Mouse (Mus musculus) liver, embryonic 11.5 days (tissue): ENCODE data around the gene Sh3bp1. TPM values are rescaled to one million over a fixed set of nuclear protein-coding genes. Genes with fewer than 3 reads are reported as not detected.

Source experiments
- ATAC-seq: fragments of 200-750 bp; cut with Nextera tagmentation; replicated peaks from 2 replicates; pipeline ENCODE4 v1.8.0; 2017; ENCODE audit warnings: moderate number of reproducible peaks, mild to moderate bottlenecking, moderate TSS enrichment, moderate library complexity; ENCODE audit not compliant: low FRiP score
- DNase-seq: peaks from one replicate; pipeline ENCODE4 v3.0.0-alpha.2; 2017; ENCODE audit warnings: low spot score
- H3K27ac ChIP-seq: fragments of 300-500 bp; sonication (generic); 2 replicates; pipeline ENCODE4 v1.5.1; 2014; ENCODE audit warnings: mild to moderate bottlenecking, low read depth, low read length, control low read depth
- H3K27me3 ChIP-seq: fragments of 300-500 bp; sonication (generic); replicated peaks from 2 replicates; pipeline ENCODE4 v1.6.1; 2014; ENCODE audit warnings: low read length, mixed read lengths; ENCODE audit not compliant: control insufficient read depth, insufficient read depth
- H3K36me3 ChIP-seq: fragments of 300-500 bp; sonication (generic); 2 replicates; pipeline ENCODE4 v1.6.1; 2014; ENCODE audit warnings: mild to moderate bottlenecking, low read length, moderate library complexity, mixed read lengths; ENCODE audit not compliant: control insufficient read depth, insufficient read depth
- H3K4me1 ChIP-seq: fragments of 300-500 bp; sonication (generic); replicated peaks from 2 replicates; pipeline ENCODE4 v1.6.1; 2014; ENCODE audit warnings: low read length, mixed read lengths; ENCODE audit not compliant: control insufficient read depth, insufficient read depth
- H3K4me2 ChIP-seq: fragments of 300-500 bp; sonication (generic); 2 replicates; pipeline ENCODE4 v1.6.1; 2014; ENCODE audit warnings: mild to moderate bottlenecking, control low read depth, moderate library complexity
- H3K4me3 ChIP-seq: fragments of 300-500 bp; sonication (generic); 2 replicates; pipeline ENCODE4 v1.5.1; 2014; ENCODE audit warnings: low read depth, low read length, control low read depth
- H3K9ac ChIP-seq: fragments of 300-500 bp; sonication (generic); 2 replicates; pipeline ENCODE4 v1.6.1; 2014; ENCODE audit warnings: low read depth, low read length, control low read depth
- H3K9me3 ChIP-seq: fragments of 300-500 bp; sonication (generic); 2 replicates; pipeline ENCODE4 v1.6.1; 2016; ENCODE audit warnings: low read length, inconsistent platforms, mixed read lengths; ENCODE audit not compliant: control insufficient read depth
- WGBS: fragments of 180-500 bp; shearing (Covaris S2); extraction: QIAGEN DNeasy Blood & Tissue Kit; methylation state at CpG from one replicate; pipeline ENCODE4 v1.1.7; 2014; 5-methylcytosine and 5-hydroxymethylcytosine counted together
- polyA plus RNA-seq: library from polyadenylated mRNA; unstranded; fragments of >200 nt; fragmentation: Nextera tagmentation; extraction: Ambion mirVana; gene quantifications from 2 replicates; pipeline ENCODE4 v1.2.1, GENCODE M21; 2014

Sh3bp1 gene
- 69.4 and 70.3 TPM in 2 replicates for polyA plus RNA-seq

- Histone ChIP-seq H3K4me2 (peak within 1 kb of the TSS; percentile 96), H3K27ac (peak within 1 kb of the TSS; percentile 94), H3K4me3 (peak within 1 kb of the TSS; percentile 65), H3K36me3 (peaks cover 16% of the 10 kb centered on the region), H3K4me1 (peaks cover 56% of the 10 kb centered on the region), H3K9me3 (no peaks in the 10 kb centered on the region), H3K9ac (peak within 1 kb of the TSS; percentile 83), H3K27me3 (no peaks in the 10 kb centered on the region)
- peak; percentile 67 for ATAC-seq
- DNase-seq: peak; percentile 87
- under 1% methylated on average over 47 of the region's 47 CpGs for WGBS
Measured at GRCm38 (mm10) chr15:78899740-78900584, at the start of gene Sh3bp1. Gene Sh3bp1, plus strand, starts transcription at chr15:78899768.

DNA sequence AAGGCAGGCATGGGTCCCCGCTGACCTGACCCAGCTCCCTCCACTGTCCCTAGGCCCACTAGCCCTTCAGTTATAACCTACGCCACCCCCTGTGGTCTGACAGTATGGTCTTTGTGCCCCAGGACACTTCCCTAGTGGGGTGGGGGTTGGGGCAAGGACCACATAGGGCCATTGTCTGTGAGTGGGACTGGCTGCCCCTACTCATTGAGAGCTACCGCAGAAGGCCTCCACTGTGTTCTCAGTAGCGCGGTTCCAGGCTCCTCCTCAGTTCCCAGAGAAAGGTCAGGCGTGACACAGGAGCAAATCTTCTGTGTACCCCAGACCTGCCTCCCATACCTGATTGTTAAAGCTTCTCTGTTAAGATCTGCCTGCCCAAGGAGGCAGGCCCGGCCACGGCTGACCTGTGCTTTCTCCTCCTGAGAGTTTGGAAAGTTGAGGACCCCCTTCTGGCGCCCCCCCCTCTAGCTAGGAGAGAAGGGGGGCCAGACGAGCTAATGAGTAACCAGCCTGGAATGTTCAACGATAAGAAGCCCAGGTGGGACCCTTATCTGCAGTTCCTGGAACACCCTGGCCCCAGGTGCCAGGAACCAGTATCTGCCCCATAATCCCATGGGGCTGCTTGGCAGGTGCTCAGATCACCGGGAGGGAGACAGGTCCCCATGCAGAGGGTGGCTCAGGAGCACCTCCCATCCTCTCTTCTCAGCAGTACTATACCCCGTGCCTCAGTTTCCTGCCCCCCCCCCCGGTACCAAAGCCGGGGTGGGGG, 49.3 kb upstream of the Sh3bp1 start:
- no peaks in the 10 kb centered on the region for H3K9me3 ChIP-seq
- H3K4me3 ChIP-seq: no peak overlapping the region
- H3K36me3 ChIP-seq: no peaks in the 10 kb centered on the region; the same call in none of the 2 replicates
- peaks cover 21% of the 10 kb centered on the region for H3K4me1 ChIP-seq
- H3K4me2 ChIP-seq: no peak overlapping the region
- 66% methylated on average over 14 of the region's 15 CpGs for WGBS
- no peak overlapping the region for H3K9ac ChIP-seq
- H3K27ac ChIP-seq: no peak overlapping the region
- no peaks in the 10 kb centered on the region for H3K27me3 ChIP-seq
- no peak for ATAC-seq
- no peak for DNase-seq

- H3K27ac ChIP-seq: no peak overlapping the region
- DNase-seq: no peak
- H3K4me3 ChIP-seq: no peak overlapping the region
- H3K9ac ChIP-seq: no peak overlapping the region
- peak overlapping the region; percentile 50; the same call in 1 of the 2 replicates for H3K4me2 ChIP-seq
- H3K27me3 ChIP-seq: no peaks in the 10 kb centered on the region
- H3K9me3 ChIP-seq: no peaks in the 10 kb centered on the region
- ATAC-seq: no peak
- peaks cover 15% of the 10 kb centered on the region for H3K4me1 ChIP-seq
- H3K36me3 ChIP-seq: no peaks in the 10 kb centered on the region; the same call in none of the 2 replicates
- WGBS: 37% methylated on average over 6 of the region's 6 CpGs
Measured at GRCm38 (mm10) chr15:78850944-78851343, 48.6 kb upstream of the Sh3bp1 start.

DNA sequence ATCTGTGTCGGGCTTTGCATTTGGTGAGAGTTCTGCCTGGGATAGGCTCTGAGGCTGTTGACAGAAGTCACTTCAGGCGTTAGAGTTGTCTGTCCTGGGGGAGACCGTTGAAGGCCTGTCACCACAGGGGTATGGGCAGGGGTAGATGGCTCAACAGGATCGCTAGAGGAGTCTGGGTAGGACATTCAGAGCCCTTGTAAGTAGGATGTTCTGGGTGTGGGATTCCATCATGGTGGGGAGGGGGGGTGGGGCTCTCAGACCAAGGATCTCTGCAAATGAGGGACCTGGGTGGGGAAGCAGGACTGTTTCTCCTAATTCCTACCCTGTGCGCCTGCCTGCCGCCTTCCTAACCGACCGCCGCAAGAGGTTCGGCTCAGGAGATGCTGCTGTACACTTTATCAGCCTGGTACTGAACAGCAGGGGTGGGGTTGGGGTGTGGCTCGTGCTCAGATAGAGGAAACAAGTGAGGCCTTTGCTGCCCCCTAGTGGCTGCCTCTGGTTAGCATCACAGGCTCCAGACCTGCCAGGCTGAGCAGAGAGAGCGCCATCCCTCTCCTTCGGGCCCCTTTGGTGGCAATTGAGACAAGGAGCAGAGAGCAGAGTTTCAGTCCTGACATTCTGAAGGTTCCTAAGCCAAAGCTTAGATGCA, 47.9 kb upstream of the Sh3bp1 start:
- Histone ChIP-seq H3K27me3 (no peaks in the 10 kb centered on the region), H3K9me3 (no peaks in the 10 kb centered on the region), H3K36me3 (no peaks in the 10 kb centered on the region; the same call in none of the 2 replicates), H3K4me2 (peak overlapping the region; percentile 50), H3K4me1 (peaks cover 12% of the 10 kb centered on the region), H3K4me3 (no peak overlapping the region), H3K9ac (no peak overlapping the region), H3K27ac (no peak overlapping the region)
- ATAC-seq: peak; percentile 87
- 9% methylated on average over 13 of the region's 13 CpGs for WGBS
- DNase-seq: peak; percentile 90

- ATAC-seq (no peak), DNase-seq (no peak)
- peaks cover 16% of the 10 kb centered on the region for H3K4me1 ChIP-seq
- H3K9me3 ChIP-seq: no peaks in the 10 kb centered on the region
- WGBS: 47% methylated on average over 8 of the region's 8 CpGs
- no peak within 1 kb of the TSS for H3K27ac ChIP-seq
- no peaks in the 10 kb centered on the region for H3K36me3 ChIP-seq
- H3K4me3 ChIP-seq: no peak within 1 kb of the TSS
- H3K9ac ChIP-seq: no peak within 1 kb of the TSS
- no peak within 1 kb of the TSS for H3K4me2 ChIP-seq
- no peaks in the 10 kb centered on the region for H3K27me3 ChIP-seq
Measured at GRCm38 (mm10) chr15:78855303-78855965, 44.1 kb upstream of the Sh3bp1 start, which contains the start of gene Lgals2. Gene Lgals2, minus strand, starts transcription at chr15:78855529.

DNA sequence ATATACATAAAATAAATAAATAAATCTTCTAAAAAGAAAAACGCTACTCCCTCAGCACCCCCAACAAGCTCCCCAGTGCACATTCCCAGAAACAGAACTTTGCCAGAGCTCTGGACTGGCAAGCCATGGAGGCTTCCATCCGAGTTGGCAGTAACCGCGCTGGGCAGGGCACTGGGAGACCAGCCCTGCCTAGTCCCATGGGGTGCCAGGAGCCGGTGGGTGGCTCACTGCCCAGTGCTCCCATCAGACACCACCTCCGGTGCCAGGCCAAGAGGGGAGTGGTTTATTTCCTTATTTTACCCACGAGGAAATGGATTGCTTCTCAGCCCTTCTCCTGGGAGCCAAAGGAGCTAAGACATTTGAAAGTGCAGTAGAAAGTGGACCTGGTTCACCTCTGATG, 42.6 kb upstream of the Sh3bp1 start:
- WGBS: 77% methylated on average over 7 of the region's 7 CpGs
- no peaks in the 10 kb centered on the region for H3K36me3 ChIP-seq
- no peak for DNase-seq
- no peak overlapping the region for H3K9ac ChIP-seq
- no peak for ATAC-seq
- no peaks in the 10 kb centered on the region for H3K27me3 ChIP-seq
- H3K9me3 ChIP-seq: no peaks in the 10 kb centered on the region
- no peak overlapping the region for H3K27ac ChIP-seq
- no peak overlapping the region for H3K4me2 ChIP-seq
- H3K4me3 ChIP-seq: no peak overlapping the region
- peaks cover 7% of the 10 kb centered on the region for H3K4me1 ChIP-seq

GRCm38 (mm10) chr15:78859311-78859710, 40.3 kb upstream of the Sh3bp1 start:
- H3K9me3 ChIP-seq: no peaks in the 10 kb centered on the region
- no peak overlapping the region for H3K4me3 ChIP-seq
- no peaks in the 10 kb centered on the region for H3K36me3 ChIP-seq
- H3K4me1 ChIP-seq: peaks cover 7% of the 10 kb centered on the region
- no peak for ATAC-seq
- no peak overlapping the region for H3K4me2 ChIP-seq
- no peak for DNase-seq
- no peaks in the 10 kb centered on the region for H3K27me3 ChIP-seq
- H3K9ac ChIP-seq: no peak overlapping the region
- WGBS: 65% methylated on average over 4 of the region's 4 CpGs
- 0 out of 2 replicates have a peak overlapping the region, but pooled peaks have one; percentile 11 for H3K27ac ChIP-seq

DNA sequence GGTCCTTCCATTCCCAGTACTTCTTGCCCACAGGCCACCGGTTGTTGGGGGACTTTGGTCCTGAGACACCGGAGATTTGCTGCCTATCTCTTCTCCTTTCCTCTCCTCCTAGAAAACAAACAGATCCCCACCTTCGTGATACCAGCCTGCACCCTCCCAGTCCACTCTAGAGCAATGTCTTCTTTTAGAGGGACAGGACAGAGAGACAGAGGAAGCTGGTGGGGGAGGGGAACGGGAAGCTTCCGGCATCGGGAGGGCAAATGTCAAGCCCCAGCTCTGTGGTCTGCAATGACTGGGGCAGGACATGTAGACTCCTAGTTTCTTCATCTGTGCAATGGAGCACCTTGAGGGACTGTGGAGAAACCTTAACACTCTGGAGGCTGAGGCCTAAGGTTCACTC, 39.9 kb upstream of the Sh3bp1 start:
- no peaks in the 10 kb centered on the region for H3K9me3 ChIP-seq
- H3K27ac ChIP-seq: no peak overlapping the region
- no peak for DNase-seq
- no peak for ATAC-seq
- H3K4me1 ChIP-seq: peaks cover 7% of the 10 kb centered on the region
- H3K9ac ChIP-seq: no peak overlapping the region
- no peaks in the 10 kb centered on the region for H3K27me3 ChIP-seq
- H3K36me3 ChIP-seq: no peaks in the 10 kb centered on the region
- no peak overlapping the region for H3K4me3 ChIP-seq
- WGBS: 29% methylated on average over 6 of the region's 6 CpGs
- no peak overlapping the region for H3K4me2 ChIP-seq
